Mouse (Mus musculus): ENCODE results near the gene Foxi3.

Gene Foxi3

DNA sequence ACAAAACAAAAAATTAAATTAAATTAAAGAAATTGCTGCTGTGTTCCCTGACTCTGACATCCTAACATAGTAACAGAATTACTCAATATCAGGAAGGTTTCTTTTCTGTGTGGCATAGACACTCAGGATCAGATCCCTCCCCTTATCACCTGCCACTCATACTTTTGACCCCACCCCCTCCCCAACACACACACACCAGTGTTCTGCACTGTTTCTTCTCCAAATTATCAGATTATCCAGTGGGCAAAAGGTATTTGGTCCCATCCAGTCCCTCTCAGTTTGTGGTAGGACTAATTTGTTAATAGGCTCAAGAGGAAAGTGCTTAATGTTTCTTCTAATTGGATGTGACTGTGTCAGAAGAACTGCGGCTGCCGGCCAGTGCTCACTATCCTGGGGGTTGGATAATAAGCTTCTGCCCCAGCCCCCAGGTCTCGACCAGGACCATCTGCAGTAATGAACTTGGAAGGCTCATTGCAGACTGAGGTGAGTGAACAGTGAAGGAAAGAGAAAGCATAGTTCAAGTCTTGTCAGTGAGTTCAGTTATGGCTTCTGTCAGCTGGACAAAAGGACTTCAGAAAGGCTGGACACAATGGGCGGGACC, 39.9 kb downstream of the Foxi3 start:
- no peak for DNase-seq (ENCODE audit: low spot score)

DNA sequence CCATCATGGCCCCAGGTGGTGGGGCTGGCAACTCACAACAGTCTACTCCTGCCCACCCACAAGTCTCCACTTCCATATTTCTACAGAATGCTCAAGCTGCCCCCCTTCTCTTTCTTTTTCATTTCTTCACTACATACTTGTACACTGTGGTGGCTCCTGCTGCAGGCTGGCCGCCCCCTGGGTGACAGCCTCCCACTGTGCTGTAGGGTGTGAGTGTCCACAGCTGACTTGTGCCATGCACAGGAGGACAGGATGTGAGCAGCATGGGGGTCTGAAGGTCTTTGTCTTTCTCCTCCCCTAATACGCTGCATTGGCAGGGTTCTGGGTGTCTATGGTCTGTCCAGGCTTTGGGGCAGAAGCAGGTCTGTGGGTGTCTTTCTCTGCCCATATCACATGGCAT, 46.3 kb downstream of the Foxi3 start:
- no peak for DNase-seq (ENCODE audit: low spot score)

DNA sequence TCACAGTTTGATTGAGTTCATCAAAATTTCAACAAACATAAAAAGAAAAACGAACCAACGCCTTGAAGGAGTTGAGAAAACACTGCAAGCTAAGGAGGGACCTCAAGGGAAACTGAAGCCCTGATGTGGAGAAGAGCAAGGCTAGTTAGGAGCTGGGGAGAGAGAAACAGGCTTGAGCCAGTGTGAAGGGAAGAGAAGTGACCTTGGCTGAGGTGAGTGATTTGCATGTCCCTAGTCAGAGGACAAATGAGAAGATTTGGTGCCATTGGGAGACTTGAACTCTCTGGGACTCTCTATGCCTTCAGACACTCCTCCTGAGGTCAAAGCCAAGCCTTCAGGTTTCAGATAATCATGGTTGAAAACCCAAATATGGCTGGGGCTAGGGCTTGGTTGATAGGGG, 47.8 kb downstream of the Foxi3 start:
- DNase-seq (ENCODE audit: low spot score), result no peak

Measured in c-Kit-positive CD71-positive TER-119-positive erythroid progenitor cells, embryonic 14.5 days (primary cell).